8 mouse cellular contexts compared by ENCODE assay signal in genomic region chr17:44300723-44301122, GRCm38 (mm10).
A peak's percentile ranks its signal among the peaks of the same experiment; 100 is the strongest.
DNase-seq lines count a peak whose midpoint lies in the region; ATAC-seq lines count a peak whose summit lies in the region.

No protein-coding gene starts in this region.

- no peaks in the 10 kb centered on the region for H3K9me3 ChIP-seq in embryonic facial prominence, embryonic 12.5 days
- no peaks in the 10 kb centered on the region for H3K9me3 ChIP-seq in hindbrain, embryonic 12.5 days (replicated peaks)

- no peak for ATAC-seq in embryonic facial prominence, embryonic 12.5 days (ENCODE audit: insufficient number of reproducible peaks, insufficient read depth, low FRiP score, low TSS enrichment)
- peak; percentile 61 for ATAC-seq in hindbrain, embryonic 12.5 days (ENCODE audit: low FRiP score)

- WGBS in embryonic facial prominence, embryonic 12.5 days: 30% methylated on average over 4 of the region's 4 CpGs
- 31% methylated on average over 4 of the region's 4 CpGs for WGBS in hindbrain, embryonic 12.5 days

- no peaks in the 10 kb centered on the region for H3K27me3 ChIP-seq in embryonic facial prominence, embryonic 12.5 days
- no peaks in the 10 kb centered on the region for H3K27me3 ChIP-seq in hindbrain, embryonic 12.5 days

- peaks cover 19% of the 10 kb centered on the region for H3K4me1 ChIP-seq in embryonic facial prominence, embryonic 12.5 days
- peaks cover 13% of the 10 kb centered on the region for H3K4me1 ChIP-seq in hindbrain, embryonic 12.5 days

- no peaks in the 10 kb centered on the region for H3K36me3 ChIP-seq in embryonic facial prominence, embryonic 12.5 days
- H3K36me3 ChIP-seq in hindbrain, embryonic 12.5 days: no peaks in the 10 kb centered on the region

- DNase-seq in kidney, postnatal 10 days: peak; percentile 38
- no peak for DNase-seq in kidney, adult 8-10 months
- DNase-seq in lung, postnatal 36 days: peak; percentile 5
- DNase-seq in spleen, adult 18-20 months: no peak
- no peak for DNase-seq in layer of hippocampus, postnatal 36 days
- no peak for DNase-seq in cerebellum, postnatal 4 days (ENCODE audit: low spot score in 2 of 2)

- no peak overlapping the region for H3K9ac ChIP-seq in embryonic facial prominence, embryonic 12.5 days
- H3K9ac ChIP-seq in hindbrain, embryonic 12.5 days: no peak overlapping the region

- peak overlapping the region; percentile 72 for H3K27ac ChIP-seq in embryonic facial prominence, embryonic 12.5 days
- peak overlapping the region; percentile 44; the same call in 1 of the 2 replicates for H3K27ac ChIP-seq in hindbrain, embryonic 12.5 days

- no peak overlapping the region for H3K4me2 ChIP-seq in embryonic facial prominence, embryonic 12.5 days (replicated peaks)
- H3K4me2 ChIP-seq in hindbrain, embryonic 12.5 days (replicated peaks): no peak overlapping the region

- no peak overlapping the region for H3K4me3 ChIP-seq in embryonic facial prominence, embryonic 12.5 days
- H3K4me3 ChIP-seq in hindbrain, embryonic 12.5 days: no peak overlapping the region

Comparison
In these comparisons a context has a peak if more than half of its experiments do, and no peak if none do; other contexts are left out.
1. DNase-seq: peak in kidney, postnatal 10 days (single experiment) and lung, postnatal 36 days (single experiment); none in kidney, adult 8-10 months (0 of 2), spleen, adult 18-20 months (0 of 2), layer of hippocampus, postnatal 36 days (0 of 2) and cerebellum, postnatal 4 days (0 of 2).